Mouse (Mus musculus) forebrain, postnatal 0 days (tissue): Measurements from ENCODE around the gene Tchp. TPM values are rescaled to one million over a fixed set of nuclear protein-coding genes. Genes with fewer than 3 reads are reported as not detected.
A peak's percentile ranks its signal among the peaks of the same experiment; 100 is the strongest.

ENCODE experiments used
- ATAC-seq: fragments of 200-750 bp; cut with Nextera tagmentation; 2 replicates; pipeline ENCODE4 v1.8.0; 2017; ENCODE audit warnings: mild to moderate bottlenecking, moderate library complexity
- DNase-seq: peaks from one replicate; pipeline ENCODE4 v3.0.0-alpha.2; 2015
- H3K27ac ChIP-seq: fragments of 300-500 bp; sonication (generic); 2 replicates; pipeline ENCODE4 v1.5.1; 2014; ENCODE audit warnings: low read depth, mild to moderate bottlenecking, antibody characterized with exemption, low read length, moderate library complexity, mixed read lengths
- H3K27me3 ChIP-seq: fragments of 300-500 bp; sonication (generic); 2 replicates; pipeline ENCODE4 v1.6.1; 2014; ENCODE audit warnings: mild to moderate bottlenecking, low read length, mixed read lengths; ENCODE audit not compliant: insufficient read depth
- H3K36me3 ChIP-seq: fragments of 300-500 bp; sonication (generic); 2 replicates; pipeline ENCODE4 v1.6.1; 2014; ENCODE audit warnings: mild to moderate bottlenecking, moderate library complexity; ENCODE audit not compliant: insufficient read depth
- H3K4me1 ChIP-seq: fragments of 300-500 bp; sonication (generic); 2 replicates; pipeline ENCODE4 v1.6.1; 2014; ENCODE audit warnings: antibody characterized with exemption; ENCODE audit not compliant: insufficient read depth
- H3K4me2 ChIP-seq: fragments of 300-500 bp; sonication (generic); 2 replicates; pipeline ENCODE4 v1.6.1; 2014; ENCODE audit warnings: low read depth, mild to moderate bottlenecking, moderate library complexity
- H3K4me3 ChIP-seq: fragments of 300-500 bp; sonication (generic); 2 replicates; pipeline ENCODE4 v1.5.1; 2014; ENCODE audit warnings: low read depth, low read length, mixed read lengths
- H3K9ac ChIP-seq: fragments of 300-500 bp; sonication (generic); 2 replicates; pipeline ENCODE4 v1.6.1; 2014; ENCODE audit warnings: mild to moderate bottlenecking
- H3K9me3 ChIP-seq: fragments of 300-500 bp; sonication (generic); 2 replicates; pipeline ENCODE4 v1.6.1; 2016; ENCODE audit warnings: low read length
- CTCF ChIP-seq: sonication (generic); IDR thresholded peaks from 2 replicates; pipeline ENCODE4 v1.5.1; 2016; ENCODE audit warnings: antibody characterized with exemption, control low read depth, low read depth
- WGBS: fragments of 180-500 bp; shearing (Covaris S2); extraction: QIAGEN DNeasy Blood & Tissue Kit; methylation state at CpG from one replicate; pipeline ENCODE4 v1.1.7; 2014; 5-methylcytosine and 5-hydroxymethylcytosine counted together
- polyA plus RNA-seq: library from polyadenylated mRNA; unstranded; fragments of >200 nt; fragmentation: Nextera tagmentation; extraction: Ambion mirVana; gene quantifications from 2 replicates; pipeline ENCODE4 v1.2.1, GENCODE M21; 2015
- total RNA-seq: library from RNA; depleted of rRNA; stranded (reverse); fragments of >200 nt; gene quantifications from 2 replicates; pipeline ENCODE4 v1.2.3, GENCODE M21; 2014

Gene Tchp
- total and polyA plus RNA-seq, 2 experiments from 2014 or later = 11.8 to 14.4 TPM

GRCm38 (mm10) chr5:114696939-114697338, 10.6 kb upstream of the Tchp start:
- DNase-seq = no peak
- TF ChIP-seq CTCF = no peak
- H3K4me1 ChIP-seq = no peaks in the 10 kb centered on the region
- WGBS = 85% methylated on average over 17 of the region's 17 CpGs
- H3K4me2 ChIP-seq = no peak overlapping the region
- no peak overlapping the region for H3K27ac ChIP-seq
- ATAC-seq = no peak
- H3K4me3 ChIP-seq = no peak overlapping the region
- no peaks in the 10 kb centered on the region for H3K9me3 ChIP-seq
- H3K9ac ChIP-seq = no peak overlapping the region
- H3K27me3 ChIP-seq = 0 out of 2 replicates have a peak, but pooled peaks cover 8% of the 10 kb centered on the region
- H3K36me3 ChIP-seq = no peaks in the 10 kb centered on the region

- no peak for TF ChIP-seq CTCF
- WGBS = 48% methylated on average over 19 of the region's 19 CpGs
- Histone ChIP-seq H3K4me3 (no peak overlapping the region), H3K36me3 (no peaks in the 10 kb centered on the region), H3K9ac (no peak overlapping the region), H3K27ac (no peak overlapping the region), H3K4me1 (no peaks in the 10 kb centered on the region), H3K9me3 (no peaks in the 10 kb centered on the region), H3K27me3 (0 out of 2 replicates have a peak, but pooled peaks cover 8% of the 10 kb centered on the region), H3K4me2 (no peak overlapping the region)
- ATAC-seq (peak; percentile 94), DNase-seq (peak; percentile 96)
These were observed 9.4 kb upstream of the Tchp start for GRCm38 (mm10) chr5:114698044-114698746.

GRCm38 (mm10) chr5:114699015-114699414, 8.5 kb upstream of the Tchp start:
- Histone ChIP-seq H3K4me3 (no peak overlapping the region), H3K4me2 (no peak overlapping the region), H3K27ac (no peak overlapping the region), H3K9me3 (no peaks in the 10 kb centered on the region), H3K27me3 (0 out of 2 replicates have a peak, but pooled peaks cover 4% of the 10 kb centered on the region), H3K36me3 (no peaks in the 10 kb centered on the region), H3K4me1 (no peaks in the 10 kb centered on the region), H3K9ac (no peak overlapping the region)
- WGBS = 63% methylated on average over 7 of the region's 7 CpGs
- ATAC-seq (no peak), DNase-seq (no peak)
- no peak for TF ChIP-seq CTCF

GRCm38 (mm10) chr5:114702403-114703392, 4.9 kb upstream of the Tchp start:
- no peak for DNase-seq
- H3K9ac ChIP-seq = no peak overlapping the region
- H3K27me3 ChIP-seq = no peaks in the 10 kb centered on the region
- no peak overlapping the region for H3K4me3 ChIP-seq
- no peaks in the 10 kb centered on the region for H3K4me1 ChIP-seq
- ATAC-seq = no peak
- no peak overlapping the region for H3K27ac ChIP-seq
- H3K4me2 ChIP-seq = no peak overlapping the region
- peak; percentile 51 for TF ChIP-seq CTCF
- no peaks in the 10 kb centered on the region for H3K36me3 ChIP-seq
- WGBS = 61% methylated on average over 14 of the region's 14 CpGs
- no peaks in the 10 kb centered on the region for H3K9me3 ChIP-seq

GRCm38 (mm10) chr5:114708491-114708890, 931 bp downstream of the Tchp start:
- ATAC-seq (no peak), DNase-seq (no peak)
- H3K27ac ChIP-seq = no peak overlapping the region
- TF ChIP-seq CTCF = no peak
- H3K4me3 ChIP-seq = peak overlapping the region; percentile 73; the same call in 1 of the 2 replicates
- 51% methylated on average over 15 of the region's 15 CpGs for WGBS
- peak overlapping the region; percentile 54 for H3K9ac ChIP-seq
- H3K27me3 ChIP-seq = no peaks in the 10 kb centered on the region
- peak overlapping the region; percentile 68 for H3K4me2 ChIP-seq
- peaks cover 29% of the 10 kb centered on the region for H3K36me3 ChIP-seq
- no peaks in the 10 kb centered on the region for H3K9me3 ChIP-seq
- H3K4me1 ChIP-seq = 0 out of 2 replicates have a peak, but pooled peaks cover 6% of the 10 kb centered on the region

GRCm38 (mm10) chr5:114709357-114709756, 1.8 kb downstream of the Tchp start:
- no peak for TF ChIP-seq CTCF
- Histone ChIP-seq H3K9me3 (no peaks in the 10 kb centered on the region), H3K36me3 (peaks cover 38% of the 10 kb centered on the region), H3K4me3 (no peak overlapping the region), H3K4me1 (0 out of 2 replicates have a peak, but pooled peaks cover 6% of the 10 kb centered on the region), H3K27me3 (no peaks in the 10 kb centered on the region), H3K9ac (no peak overlapping the region), H3K27ac (no peak overlapping the region), H3K4me2 (no peak overlapping the region)
- ATAC-seq (no peak), DNase-seq (no peak)
- 93% methylated on average over 21 of the region's 21 CpGs for WGBS
